Mouse (Mus musculus): ENCODE data around the gene Ccdc114.

- TF ChIP-seq CTCF (IDR thresholded peaks at IDR 0.05; ENCODE audit: low read depth) (no peak), EP300 (optimal IDR thresholded peaks at IDR 0.05) (no peak)
Observed at GRCm38 (mm10) chr7:45949061-45949460, 25.2 kb downstream of the Ccdc114 start.
